Mouse (Mus musculus): ENCODE measurements around the gene Erg28. TPM values are rescaled to one million over a fixed set of nuclear protein-coding genes. Genes with fewer than 3 reads are reported as not detected.

Gene Erg28
- total RNA-seq, 1 experiment from 2014 or later, result 25.8 TPM

Other genes with a start within 250 kb of the Erg28 start
- 28.2 to 43.6 TPM (median 32.9 TPM) in 3 replicates for gene Jdp2, start 225.5 kb downstream of the Erg28 start, total RNA-seq (2017)
- 28.7 to 49.6 TPM (median 34.2 TPM) in 3 replicates for gene Batf, start 137.9 kb downstream of the Erg28 start, total RNA-seq (2017)
- gene Flvcr2, start 78.0 kb downstream of the Erg28 start, total RNA-seq (2017), result 0.21 TPM in 1 of 3 replicates, not detected in the others
- gene Ttll5, start 109 bp upstream of the Erg28 start, total RNA-seq (2017), result 13.0 to 27.4 TPM (median 17.6 TPM) in 3 replicates

Data from monocyte, adult 5-6 weeks (primary cell).